Mouse (Mus musculus) retina, postnatal 7 days (tissue): ENCODE measurements around the gene Gjb3.

Experiments
- DNase-seq: peaks from one replicate; pipeline ENCODE4 v3.0.0-alpha.2; 2012; ENCODE audit warnings: low read depth, low spot score

Gjb3 gene

DNA sequence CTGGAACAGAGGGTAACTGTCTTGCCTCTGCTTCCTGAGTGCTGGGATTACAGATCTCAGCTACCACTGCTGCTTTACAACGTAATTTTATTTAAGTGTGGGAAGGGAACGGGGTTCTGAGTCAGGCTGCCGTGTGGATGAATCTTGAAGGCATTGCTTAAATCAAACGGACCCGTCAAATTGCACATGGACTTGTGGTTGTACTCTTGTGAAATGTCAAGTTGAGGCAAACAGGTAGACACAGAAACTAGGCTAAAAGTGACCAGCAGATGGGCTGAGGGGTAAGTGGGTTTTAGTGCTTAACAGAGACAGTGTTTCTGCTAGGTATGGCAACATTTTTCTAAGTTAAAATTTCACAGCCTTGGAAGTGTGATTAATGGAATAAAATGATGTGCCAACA lies 7.0 kb upstream of the Gjb3 start:
- no peak for DNase-seq

GRCm38 (mm10) chr4:127334870-127335504 lies 4.3 kb upstream of the Gjb3 start:
- DNase-seq: no peak

DNA sequence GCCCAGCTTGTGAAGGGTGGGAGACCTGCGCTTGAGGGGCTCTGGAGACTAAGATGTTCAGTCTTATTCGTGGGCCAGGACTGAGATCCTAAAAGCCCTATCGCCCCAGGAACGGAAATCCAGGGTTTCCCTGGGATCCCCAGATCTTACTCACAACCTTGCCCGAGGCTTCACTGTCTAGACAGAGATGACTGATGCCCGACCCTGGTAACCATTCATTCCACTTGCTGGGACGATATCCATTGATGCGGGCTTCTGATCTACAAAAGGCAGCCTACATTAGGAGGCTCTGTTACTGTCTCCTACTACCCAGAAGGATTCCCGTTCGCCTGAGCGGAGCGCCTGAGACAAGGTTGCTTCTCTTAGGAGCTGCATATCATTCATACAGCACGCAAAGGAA lies 527 bp upstream of the Gjb3 start:
- DNase-seq: no peak

- no peak for DNase-seq
Measured at GRCm38 (mm10) chr4:127329751-127330150, 893 bp downstream of the Gjb3 start.

DNA sequence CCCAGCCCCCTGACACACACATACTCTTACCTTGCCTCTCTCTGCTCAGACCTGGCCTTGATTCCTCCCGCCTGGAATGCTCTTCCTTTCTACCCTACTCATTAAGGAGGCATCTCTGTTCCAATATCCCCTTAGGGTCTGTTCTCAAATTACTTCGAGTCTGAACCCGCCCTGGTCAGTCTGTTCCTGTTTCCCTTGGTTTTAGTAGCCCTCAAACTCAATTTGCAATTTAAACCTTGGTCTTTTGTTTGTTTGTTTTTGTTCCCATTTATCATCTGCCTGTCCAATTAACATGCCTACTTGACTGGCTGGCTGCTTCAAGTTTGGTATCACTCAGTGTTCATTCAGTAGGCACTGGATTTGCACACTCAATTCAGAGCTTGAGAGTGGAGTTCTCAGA lies 1.6 kb downstream of the Gjb3 start:
- no peak for DNase-seq

GRCm38 (mm10) chr4:127328378-127328777 lies 2.3 kb downstream of the Gjb3 start:
- DNase-seq: no peak

- DNase-seq: no peak
Measured at GRCm38 (mm10) chr4:127327749-127328148, 2.9 kb downstream of the Gjb3 start.

GRCm38 (mm10) chr4:127327258-127327657 lies 3.4 kb downstream of the Gjb3 start:
- no peak for DNase-seq

- no peak for DNase-seq
Measured at GRCm38 (mm10) chr4:127325276-127325675, 5.4 kb downstream of the Gjb3 start.

- DNase-seq: peak; percentile 81
Measured at GRCm38 (mm10) chr4:127324759-127325158, 5.9 kb downstream of the Gjb3 start.

- DNase-seq: no peak
Measured at GRCm38 (mm10) chr4:127324296-127324695, 6.3 kb downstream of the Gjb3 start.

- no peak for DNase-seq
Measured at GRCm38 (mm10) chr4:127323651-127324050, 7.0 kb downstream of the Gjb3 start.

GRCm38 (mm10) chr4:127319613-127320012 lies 11.0 kb downstream of the Gjb3 start:
- peak; percentile 75 for DNase-seq

DNA sequence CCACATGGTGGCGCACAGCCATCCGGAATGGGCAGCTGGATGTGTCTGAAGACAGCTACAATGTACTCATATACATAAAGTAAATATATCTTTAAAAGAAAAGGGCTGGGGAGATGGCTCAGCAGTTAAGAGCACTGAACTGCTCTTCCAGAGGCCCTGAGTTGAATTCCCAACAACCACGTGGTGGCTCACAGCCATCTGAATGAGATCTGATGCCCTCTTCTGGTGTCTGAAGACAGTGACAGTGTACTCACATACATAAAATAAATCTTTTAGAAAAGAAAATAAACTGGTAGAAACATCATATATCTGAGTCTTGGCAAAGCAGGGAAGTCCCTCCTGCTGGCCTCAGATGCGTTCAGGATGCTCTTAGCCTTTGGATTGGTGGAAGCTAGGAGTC lies 13.5 kb downstream of the Gjb3 start:
- DNase-seq: no peak

DNA sequence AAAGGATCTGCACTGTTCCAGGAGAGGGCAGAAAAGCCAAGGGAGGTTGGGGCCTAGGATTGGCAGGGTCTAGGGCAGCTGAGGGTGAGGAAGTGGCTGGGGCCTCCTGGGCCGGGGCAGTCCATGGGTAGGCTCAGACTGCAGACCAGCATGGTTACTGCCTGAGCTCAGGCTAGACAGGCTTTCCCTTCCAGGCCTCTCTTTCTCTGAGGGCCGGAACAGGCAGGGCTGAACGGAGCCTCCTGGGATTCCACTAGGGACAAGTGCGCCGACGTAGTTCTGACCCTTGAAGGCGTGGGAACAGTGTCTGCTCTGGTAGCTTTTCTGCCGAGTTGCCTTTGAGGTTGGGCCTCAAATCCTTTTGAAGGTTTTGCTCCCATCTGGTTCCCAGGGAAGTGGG lies 14.9 kb downstream of the Gjb3 start:
- DNase-seq: no peak

DNA sequence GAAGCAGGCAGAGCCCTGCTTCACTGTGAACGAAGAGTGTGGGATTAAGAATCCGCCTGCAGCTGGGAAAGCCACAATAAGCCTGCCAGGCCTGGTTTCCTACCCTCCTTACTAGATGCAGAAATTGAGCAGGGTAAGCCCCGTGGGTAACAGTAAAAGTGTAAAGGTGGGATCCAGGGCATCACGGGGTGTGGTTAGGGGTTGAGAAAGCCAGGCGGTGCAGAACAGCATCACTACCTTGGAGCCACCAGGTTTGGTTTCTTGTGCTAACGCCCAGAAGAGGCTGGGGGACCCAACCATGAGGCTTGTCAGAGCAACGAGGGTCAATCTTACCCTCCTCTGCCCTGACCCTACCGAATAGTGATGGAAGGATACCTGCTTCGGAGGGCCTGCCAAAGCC lies 16.1 kb downstream of the Gjb3 start:
- DNase-seq: no peak

- peak; percentile 43 for DNase-seq
Measured at GRCm38 (mm10) chr4:127313861-127314260, 16.8 kb downstream of the Gjb3 start, which contains the start of gene Gja4. Gene Gja4 (minus strand): TSS chr4:127314039.

- no peak for DNase-seq
Measured at GRCm38 (mm10) chr4:127312349-127312748, 18.3 kb downstream of the Gjb3 start.

DNA sequence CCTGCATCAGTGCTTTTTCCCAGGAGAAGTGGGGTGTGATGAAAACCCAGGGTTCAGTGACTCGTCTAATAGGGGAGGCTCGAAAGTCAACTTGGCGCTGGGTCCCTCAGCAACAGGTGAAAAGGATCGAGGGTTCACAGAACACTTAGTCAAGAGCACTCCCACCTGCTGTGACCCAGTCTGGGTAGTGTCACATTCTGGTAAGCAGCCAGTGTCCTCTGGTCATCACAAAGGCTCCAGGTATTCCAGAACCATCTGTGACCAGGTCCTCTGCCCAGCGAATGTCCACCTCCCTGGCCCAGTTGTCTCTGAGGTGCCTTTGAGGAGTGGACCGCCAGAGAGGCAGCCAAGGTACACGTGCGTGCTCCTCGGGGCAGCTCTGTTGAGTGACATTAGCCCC lies 19.1 kb downstream of the Gjb3 start:
- no peak for DNase-seq

GRCm38 (mm10) chr4:127306915-127307314 lies 23.7 kb downstream of the Gjb3 start:
- no peak for DNase-seq

- DNase-seq: no peak
Measured at GRCm38 (mm10) chr4:127303796-127304195, 26.8 kb downstream of the Gjb3 start.

GRCm38 (mm10) chr4:127300503-127300902 lies 30.1 kb downstream of the Gjb3 start:
- DNase-seq: no peak

DNA sequence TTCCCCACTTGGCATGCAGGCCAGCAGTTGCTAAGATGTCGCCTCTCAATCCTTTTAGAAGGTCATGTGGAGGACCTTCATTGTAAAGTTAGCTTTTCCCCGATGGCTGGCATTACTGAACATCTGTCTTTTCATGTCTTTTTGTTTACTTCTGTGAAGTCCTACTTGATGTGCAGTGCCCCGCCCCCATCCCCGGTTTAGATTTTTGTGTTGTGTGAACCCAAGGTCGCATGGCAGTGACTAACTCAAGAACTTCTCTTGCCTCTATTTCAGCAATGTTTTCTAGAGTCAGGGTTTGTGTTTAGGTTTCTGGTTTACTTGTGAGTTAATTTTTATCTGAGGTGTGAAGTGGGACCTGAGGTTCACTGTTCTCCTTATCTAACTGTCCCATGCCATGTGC lies 38.0 kb downstream of the Gjb3 start:
- DNase-seq: no peak

DNA sequence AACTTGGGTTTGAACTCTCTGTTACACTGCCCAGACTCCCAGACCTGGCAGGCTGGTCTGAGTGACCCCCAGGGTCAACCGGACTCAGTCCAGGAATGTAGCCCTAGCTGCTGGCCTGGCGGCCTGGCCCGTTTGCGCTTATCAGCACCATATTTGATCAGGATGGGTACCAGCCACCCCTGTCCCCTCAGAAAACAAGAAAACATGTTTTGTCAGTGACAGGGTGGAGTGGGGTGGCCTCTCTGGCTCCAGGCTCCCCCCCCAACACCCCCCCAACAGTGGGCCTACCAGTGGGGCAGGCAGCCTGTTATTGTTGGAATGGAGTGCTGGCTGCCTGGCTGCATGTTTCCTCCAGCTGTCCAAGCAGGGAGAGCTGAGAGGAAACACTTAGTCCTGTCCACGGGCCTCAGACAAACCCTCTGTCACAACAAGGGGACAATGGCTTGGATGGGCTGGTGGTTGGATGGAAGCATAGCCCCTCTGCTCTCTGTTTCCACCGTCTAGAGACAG lies 41.5 kb downstream of the Gjb3 start:
- DNase-seq: no peak
